In genomic region chr6:24635814-24636213, GRCm38 (mm10) we compare ENCODE assay signal across 16 mouse cellular contexts. TPM values are rescaled to one million over a fixed set of nuclear protein-coding genes. Genes with fewer than 3 reads are reported as not detected.
DNase-seq lines count a peak whose midpoint lies in the region; ATAC-seq and TF ChIP-seq lines count a peak whose summit lies in the region.
"Had no signal": no experiment of that assay in that cellular context is flagged by ENCODE, and none has a peak within 500 bp of the region (broad histone marks: within the 10 kb centered on the region; RNA-seq: fewer than 3 reads in every experiment).

No protein-coding gene starts in this region.

- no peak overlapping the region for H3K4me2 ChIP-seq in forebrain, embryonic 16.5 days (ENCODE audit: low read length)
- H3K4me2 ChIP-seq in forebrain, embryonic 12.5 days = no peak overlapping the region
- H3K4me2 ChIP-seq in kidney, embryonic 16.5 days (replicated peaks; ENCODE audit: low read depth, low read length) = no peak overlapping the region
- H3K4me2 ChIP-seq: heart, embryonic 12.5 days; limb, embryonic 15.5 days had no signal

- H3K9ac ChIP-seq in forebrain, embryonic 16.5 days (replicated peaks; ENCODE audit: low read depth, low read length) = no peak overlapping the region
- H3K9ac ChIP-seq in forebrain, embryonic 12.5 days = no peak overlapping the region
- H3K9ac ChIP-seq in kidney, embryonic 16.5 days (replicated peaks; ENCODE audit: low read length) = no peak overlapping the region
- H3K9ac ChIP-seq: heart, embryonic 12.5 days; limb, embryonic 15.5 days had no signal

- DNase-seq in kidney, adult 2 months = peak; percentile 47
- DNase-seq in lung, adult 2 months = no peak
- DNase-seq in lung, postnatal 25 days (ENCODE audit: low spot score) = no peak
- peak; percentile 81 for DNase-seq in adipocyte (ENCODE audit: low spot score)
- DNase-seq: B cell, adult 2 months; cerebellum, adult 9-10 months; gastrocnemius, postnatal 36 days had no signal

- H3K36me3 ChIP-seq in forebrain, embryonic 16.5 days (ENCODE audit: control insufficient read depth, insufficient read depth) = peaks cover 4% of the 10 kb centered on the region; the same call in 1 of the 2 replicates
- peaks cover 12% of the 10 kb centered on the region for H3K36me3 ChIP-seq in forebrain, embryonic 12.5 days (replicated peaks)
- no peaks in the 10 kb centered on the region for H3K36me3 ChIP-seq in kidney, adult 2 months (ENCODE audit: control insufficient read depth, insufficient read depth, low read length)
- peaks cover 11% of the 10 kb centered on the region for H3K36me3 ChIP-seq in kidney, embryonic 16.5 days (ENCODE audit: insufficient read depth, low read length)

- no peaks in the 10 kb centered on the region for H3K9me3 ChIP-seq in forebrain, embryonic 16.5 days (ENCODE audit: control insufficient read depth, low read length)
- H3K9me3 ChIP-seq in forebrain, embryonic 12.5 days = no peaks in the 10 kb centered on the region
- no peaks in the 10 kb centered on the region for H3K9me3 ChIP-seq in kidney, embryonic 16.5 days (ENCODE audit: low read length)
- H3K9me3 ChIP-seq: heart, embryonic 12.5 days; limb, embryonic 15.5 days had no signal

- WGBS in forebrain, embryonic 16.5 days = 66% methylated on average over 2 of the region's 2 CpGs
- WGBS in forebrain, embryonic 12.5 days = 96% methylated on average over 2 of the region's 2 CpGs
- 81% methylated on average over 2 of the region's 2 CpGs for WGBS in kidney, adult 2 months
- 93% methylated on average over 2 of the region's 2 CpGs for WGBS in kidney, embryonic 16.5 days
- 74% methylated on average over 2 of the region's 2 CpGs for WGBS in lung, adult 2 months

- TF ChIP-seq CTCF in kidney, adult 2 months (conservative IDR thresholded peaks at IDR 0.05; ENCODE audit: insufficient read depth, insufficient read length, low read depth, low read length) = peak; percentile 54
- TF ChIP-seq CTCF in lung, adult 2 months (IDR thresholded peaks at IDR 0.05; ENCODE audit: insufficient read depth, low read length) = peak; percentile 30; the same call in 1 of the 2 replicates

- ATAC-seq in forebrain, embryonic 16.5 days = peak; percentile 62
- no peak for ATAC-seq in forebrain, embryonic 12.5 days (ENCODE audit: low FRiP score)
- no peak for ATAC-seq in kidney, embryonic 16.5 days (ENCODE audit: low FRiP score, low TSS enrichment)
- ATAC-seq in cerebellum, adult (ENCODE audit: insufficient number of reproducible peaks, low FRiP score, low TSS enrichment) = no peak
- ATAC-seq: intestine, embryonic 16.5 days had no signal

- no peak overlapping the region for H3K4me3 ChIP-seq in forebrain, embryonic 16.5 days (replicated peaks; ENCODE audit: low read length)
- no peak overlapping the region for H3K4me3 ChIP-seq in forebrain, embryonic 12.5 days (replicated peaks)
- H3K4me3 ChIP-seq in kidney, adult 2 months (ENCODE audit: insufficient read depth, low read depth, low read length) = no peak overlapping the region
- no peak overlapping the region for H3K4me3 ChIP-seq in kidney, embryonic 16.5 days (ENCODE audit: low read length)
- H3K4me3 ChIP-seq in lung, adult 2 months (replicated peaks; ENCODE audit: extremely low read depth, low read depth, low read length) = no peak overlapping the region
- H3K4me3 ChIP-seq: heart, embryonic 12.5 days; limb, embryonic 15.5 days had no signal

- H3K27me3 ChIP-seq in forebrain, embryonic 16.5 days (replicated peaks; ENCODE audit: control insufficient read depth, insufficient read depth, low read length) = no peaks in the 10 kb centered on the region
- no peaks in the 10 kb centered on the region for H3K27me3 ChIP-seq in forebrain, embryonic 12.5 days
- no peaks in the 10 kb centered on the region for H3K27me3 ChIP-seq in kidney, adult 2 months (replicated peaks; ENCODE audit: control insufficient read depth, insufficient read depth, low read length)
- H3K27me3 ChIP-seq in kidney, embryonic 16.5 days (ENCODE audit: insufficient read depth, low read length) = no peaks in the 10 kb centered on the region
- H3K27me3 ChIP-seq: heart, embryonic 12.5 days; limb, embryonic 15.5 days had no signal

- TF ChIP-seq POLR2A in kidney, adult 2 months (IDR thresholded peaks at IDR 0.05; ENCODE audit: low read depth, low read length) = no peak
- no peak for TF ChIP-seq POLR2A in lung, adult 2 months (IDR thresholded peaks at IDR 0.05; ENCODE audit: borderline replicate concordance, extremely low read depth, low read depth, low read length)

- H3K27ac ChIP-seq in forebrain, embryonic 16.5 days (ENCODE audit: low read length) = no peak overlapping the region
- H3K27ac ChIP-seq in forebrain, embryonic 12.5 days = no peak overlapping the region
- no peak overlapping the region for H3K27ac ChIP-seq in kidney, adult 2 months (ENCODE audit: insufficient read depth, low read depth, low read length)
- no peak overlapping the region for H3K27ac ChIP-seq in kidney, embryonic 16.5 days (ENCODE audit: low read length)
- H3K27ac ChIP-seq: limb, embryonic 15.5 days had no signal

- H3K4me1 ChIP-seq in forebrain, embryonic 16.5 days (replicated peaks; ENCODE audit: control insufficient read depth, insufficient read depth, low read length) = peaks cover 2% of the 10 kb centered on the region; the same call in 1 of the 2 replicates
- H3K4me1 ChIP-seq in forebrain, embryonic 12.5 days = no peaks in the 10 kb centered on the region
- no peaks in the 10 kb centered on the region for H3K4me1 ChIP-seq in kidney, adult 2 months (ENCODE audit: control insufficient read depth, insufficient read depth, low read length)
- no peaks in the 10 kb centered on the region for H3K4me1 ChIP-seq in kidney, embryonic 16.5 days (ENCODE audit: insufficient read depth, low read length)
- peaks cover 15% of the 10 kb centered on the region for H3K4me1 ChIP-seq in lung, adult 2 months (ENCODE audit: control insufficient read depth, insufficient read depth, low read length)
- H3K4me1 ChIP-seq: limb, embryonic 15.5 days had no signal

RNA-seq across cellular contexts. Expression of gene Wasl, which starts 29.0 kb away (rescaled TPM):
- 58.3 and 58.5 TPM in 2 replicates for polyA plus RNA-seq in forebrain, embryonic 16.5 days (2015; fragmentation: Nextera tagmentation; extraction: Ambion mirVana)
- polyA plus RNA-seq in forebrain, embryonic 12.5 days (2016; fragmentation: Nextera tagmentation; extraction: Ambion mirVana) = 81.9 and 82.5 TPM in 2 replicates
- polyA plus RNA-seq in kidney, adult 2 months (2012; rRNA removed) = 39.3 and 73.3 TPM in 2 replicates
- 82.1 and 99.1 TPM in 2 replicates for polyA plus RNA-seq in kidney, embryonic 16.5 days (2015; fragmentation: Nextera tagmentation; extraction: Ambion mirVana)
- polyA plus RNA-seq in lung, adult 2 months (2012; rRNA removed) = 70.0 and 123 TPM in 2 replicates

RNA-seq across cellular contexts. Expression of gene Lmod2, which starts 38.3 kb away (rescaled TPM):
- polyA plus RNA-seq in forebrain, embryonic 16.5 days (2015; fragmentation: Nextera tagmentation; extraction: Ambion mirVana) = not detected in 2 replicates
- not detected in 2 replicates for polyA plus RNA-seq in forebrain, embryonic 12.5 days (2016; fragmentation: Nextera tagmentation; extraction: Ambion mirVana)
- 1.1 TPM in 1 of 2 replicates, not detected in the other for polyA plus RNA-seq in kidney, adult 2 months (2012; rRNA removed)
- 0.12 and 0.32 TPM in 2 replicates for polyA plus RNA-seq in kidney, embryonic 16.5 days (2015; fragmentation: Nextera tagmentation; extraction: Ambion mirVana)
- 2.3 and 6.4 TPM in 2 replicates for polyA plus RNA-seq in lung, adult 2 months (2012; rRNA removed)
- polyA plus RNA-seq: hindbrain, embryonic 11.5 days; intestine, embryonic 16.5 days; neural tube, embryonic 14.5 days had no signal

Comparison
In these comparisons a context has a peak if more than half of its experiments do, and no peak if none do; other contexts are left out.
1. DNase-seq: peak in kidney, adult 2 months (single experiment) and adipocyte (single experiment); none in lung, adult 2 months (single experiment) and lung, postnatal 25 days (single experiment).